Mouse (Mus musculus): Measurements from ENCODE around the gene Stk11.
"Not testable (repeated sequence)": the region's sequence is repeated elsewhere in the genome, so short reads cannot be mapped to it uniquely, and the experiment has no call there.

The Stk11 gene

GRCm38 (mm10) chr10:80159561-80160454, 44.2 kb downstream of the Stk11 start:
- peak; percentile 99 to 100 for DNase-seq

GRCm38 (mm10) chr10:80160455-80161371, 45.1 kb downstream of the Stk11 start:
- DNase-seq = peak; percentile 67 to 72

- no peak for DNase-seq
Observed at GRCm38 (mm10) chr10:80161522-80162242, 46.1 kb downstream of the Stk11 start.

GRCm38 (mm10) chr10:80162243-80162608, 46.6 kb downstream of the Stk11 start:
- DNase-seq = no peak

- DNase-seq = no peak
Observed at GRCm38 (mm10) chr10:80162716-80163299, 47.2 kb downstream of the Stk11 start.

- DNase-seq = no peak
Observed at GRCm38 (mm10) chr10:80163721-80164120, 48.1 kb downstream of the Stk11 start.

- no peak for DNase-seq
Observed at GRCm38 (mm10) chr10:80164161-80164997, 48.8 kb downstream of the Stk11 start.

- peak; percentile 94 to 95 for DNase-seq
Observed at GRCm38 (mm10) chr10:80164998-80165344, 49.4 kb downstream of the Stk11 start.

- DNase-seq = no peak
Observed at GRCm38 (mm10) chr10:80165392-80166128, 50.0 kb downstream of the Stk11 start, which contains the start of gene Cirbp. Gene Cirbp (plus strand): TSS chr10:80165985.

GRCm38 (mm10) chr10:80166136-80166535, 50.5 kb downstream of the Stk11 start:
- not testable (repeated sequence) for DNase-seq

- DNase-seq = peak; percentile 98 to 99
Observed at GRCm38 (mm10) chr10:80167460-80168037, 51.9 kb downstream of the Stk11 start.

GRCm38 (mm10) chr10:80168038-80168661, 52.5 kb downstream of the Stk11 start:
- peak; percentile 83 to 87 for DNase-seq

- DNase-seq = no peak
Observed at GRCm38 (mm10) chr10:80169070-80169469, 53.5 kb downstream of the Stk11 start.

GRCm38 (mm10) chr10:80169651-80170050, 54.0 kb downstream of the Stk11 start:
- no peak for DNase-seq

GRCm38 (mm10) chr10:80170052-80170451, 54.4 kb downstream of the Stk11 start:
- no peak for DNase-seq

GRCm38 (mm10) chr10:80170601-80171021, 55.0 kb downstream of the Stk11 start:
- no peak for DNase-seq

- DNase-seq = no peak
Observed at GRCm38 (mm10) chr10:80171252-80171651, 55.6 kb downstream of the Stk11 start.

GRCm38 (mm10) chr10:80171760-80172526, 56.3 kb downstream of the Stk11 start:
- DNase-seq = peak in 1 of 2 experiments; percentile 28

Data from spleen, adult 18-20 months (tissue).